Mouse (Mus musculus): ENCODE measurements at regions not wholly inside any gene's neighbourhood (a gene's known extent, or its start where the extent isn't known, plus 50 kb on each side); places are given as distances from the start of the nearest gene placed in this dataset.

- TF ChIP-seq GATA1 (IDR thresholded peaks at IDR 0.05; ENCODE audit: borderline replicate concordance, low read length) (no peak), FLI1 (IDR thresholded peaks at IDR 0.05; ENCODE audit: low read length) (no peak)
Measured at GRCm38 (mm10) chr14:105693713-105694112, 202.9 kb downstream of the Spry2 start.

Measured in megakaryocyte, embryonic 14.5 days (primary cell).